Mouse (Mus musculus) neural tube, embryonic 14.5 days (tissue): ENCODE measurements around the gene Itgb2. TPM values are rescaled to one million over a fixed set of nuclear protein-coding genes. Genes with fewer than 3 reads are reported as not detected.

Experiments
- ATAC-seq: fragments of 200-750 bp; cut with Nextera tagmentation; 2 replicates; pipeline ENCODE4 v1.8.0; 2017; ENCODE audit warnings: low read depth, mild to moderate bottlenecking, moderate TSS enrichment, moderate library complexity
- H3K27ac ChIP-seq: fragments of 300-500 bp; sonication (generic); 2 replicates; pipeline ENCODE4 v1.5.1; 2014; ENCODE audit warnings: low read depth, mild to moderate bottlenecking, control low read depth, low read length, moderate library complexity, mixed read lengths
- H3K27me3 ChIP-seq: fragments of 300-500 bp; sonication (generic); 2 replicates; pipeline ENCODE4 v1.6.1; 2014; ENCODE audit warnings: low read length; ENCODE audit not compliant: control insufficient read depth, insufficient read depth
- H3K36me3 ChIP-seq: fragments of 300-500 bp; sonication (generic); 2 replicates; pipeline ENCODE4 v1.6.1; 2014; ENCODE audit warnings: low read length, mixed read lengths; ENCODE audit not compliant: control insufficient read depth, insufficient read depth
- H3K4me1 ChIP-seq: fragments of 300-500 bp; sonication (generic); 2 replicates; pipeline ENCODE4 v1.6.1; 2014; ENCODE audit warnings: low read length; ENCODE audit not compliant: control insufficient read depth, insufficient read depth
- H3K4me2 ChIP-seq: fragments of 300-500 bp; sonication (generic); 2 replicates; pipeline ENCODE4 v1.6.1; 2014; ENCODE audit warnings: mild to moderate bottlenecking, low read depth, low read length, control low read depth
- H3K4me3 ChIP-seq: fragments of 300-500 bp; sonication (generic); 2 replicates; pipeline ENCODE4 v1.5.1; 2014; ENCODE audit warnings: low read depth, low read length, control low read depth, mixed read lengths
- H3K9ac ChIP-seq: fragments of 300-500 bp; sonication (generic); replicated peaks from 2 replicates; pipeline ENCODE4 v1.6.1; 2014; ENCODE audit warnings: low read depth, mild to moderate bottlenecking, control low read depth, low read length, mixed read lengths
- H3K9me3 ChIP-seq: fragments of 300-500 bp; sonication (generic); 2 replicates; pipeline ENCODE4 v1.6.1; 2016; ENCODE audit warnings: low read length; ENCODE audit not compliant: control insufficient read depth
- WGBS: fragments of 180-500 bp; shearing (Covaris S2); extraction: QIAGEN DNeasy Blood & Tissue Kit; methylation state at CpG from one replicate; pipeline ENCODE4 v1.1.7; 2014; 5-methylcytosine and 5-hydroxymethylcytosine counted together
- polyA plus RNA-seq: library from polyadenylated mRNA; unstranded; fragments of >200 nt; fragmentation: Nextera tagmentation; extraction: Ambion mirVana; gene quantifications from 2 replicates; pipeline ENCODE4 v1.2.1, GENCODE M21; 2014

The Itgb2 gene
- polyA plus RNA-seq, 1 experiment from 2014 or later, result 0.44 TPM

DNA sequence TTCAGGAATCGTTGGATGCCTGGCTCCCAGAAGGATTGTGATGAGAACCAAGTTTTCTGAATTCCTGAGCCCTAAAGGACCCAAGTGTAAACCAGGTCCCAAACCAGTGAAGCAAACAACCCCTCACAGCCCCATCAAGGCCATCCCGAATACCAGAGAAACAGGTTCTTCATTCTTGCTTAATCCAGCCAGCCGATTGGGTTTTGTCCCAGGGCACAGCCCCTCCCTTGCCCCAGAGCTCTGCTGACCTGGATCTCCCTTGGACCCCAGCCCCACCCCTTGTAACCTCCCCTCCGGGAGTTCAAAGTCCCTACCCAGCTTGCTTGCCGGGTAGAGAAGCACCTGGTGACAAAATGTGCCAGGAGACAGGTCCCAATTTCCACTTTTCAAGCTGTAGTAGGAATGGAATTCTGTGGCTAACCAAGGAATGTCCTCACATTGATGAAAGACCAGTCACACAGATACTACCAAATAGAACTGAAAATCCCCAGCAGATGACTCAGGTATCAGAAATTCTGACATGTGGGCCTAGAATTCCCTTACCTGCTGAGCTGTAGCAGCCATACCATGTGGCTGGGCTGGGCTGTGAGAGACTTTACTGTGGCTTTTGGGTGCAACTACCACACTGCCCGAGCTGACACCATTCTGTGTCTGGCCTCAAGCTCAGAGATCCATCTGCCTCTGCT lies 40.1 kb downstream of the Itgb2 start:
- no peaks in the 10 kb centered on the region for H3K27me3 ChIP-seq
- H3K4me3 ChIP-seq, result no peak overlapping the region
- H3K9me3 ChIP-seq, result no peaks in the 10 kb centered on the region
- no peak overlapping the region for H3K4me2 ChIP-seq
- H3K27ac ChIP-seq, result no peak overlapping the region
- WGBS, result 52% methylated on average over 6 of the region's 6 CpGs
- no peaks in the 10 kb centered on the region for H3K4me1 ChIP-seq
- H3K9ac ChIP-seq, result no peak overlapping the region
- H3K36me3 ChIP-seq, result no peaks in the 10 kb centered on the region
- ATAC-seq, result no peak

GRCm38 (mm10) chr10:77572225-77572624 lies 42.2 kb downstream of the Itgb2 start:
- Histone ChIP-seq H3K9ac (no peak overlapping the region), H3K27ac (no peak overlapping the region), H3K4me1 (no peaks in the 10 kb centered on the region), H3K4me3 (no peak overlapping the region), H3K27me3 (no peaks in the 10 kb centered on the region), H3K36me3 (no peaks in the 10 kb centered on the region), H3K9me3 (no peaks in the 10 kb centered on the region), H3K4me2 (no peak overlapping the region)
- WGBS, result 42% methylated on average over 3 of the region's 3 CpGs
- no peak for ATAC-seq

GRCm38 (mm10) chr10:77573162-77573561 lies 43.1 kb downstream of the Itgb2 start:
- H3K9me3 ChIP-seq, result no peaks in the 10 kb centered on the region
- H3K27ac ChIP-seq, result no peak overlapping the region
- H3K27me3 ChIP-seq, result no peaks in the 10 kb centered on the region
- 96% methylated on average over 1 of the region's 1 CpGs for WGBS
- H3K4me1 ChIP-seq, result no peaks in the 10 kb centered on the region
- ATAC-seq, result no peak
- H3K9ac ChIP-seq, result no peak overlapping the region
- H3K4me3 ChIP-seq, result no peak overlapping the region
- H3K4me2 ChIP-seq, result no peak overlapping the region
- H3K36me3 ChIP-seq, result no peaks in the 10 kb centered on the region

DNA sequence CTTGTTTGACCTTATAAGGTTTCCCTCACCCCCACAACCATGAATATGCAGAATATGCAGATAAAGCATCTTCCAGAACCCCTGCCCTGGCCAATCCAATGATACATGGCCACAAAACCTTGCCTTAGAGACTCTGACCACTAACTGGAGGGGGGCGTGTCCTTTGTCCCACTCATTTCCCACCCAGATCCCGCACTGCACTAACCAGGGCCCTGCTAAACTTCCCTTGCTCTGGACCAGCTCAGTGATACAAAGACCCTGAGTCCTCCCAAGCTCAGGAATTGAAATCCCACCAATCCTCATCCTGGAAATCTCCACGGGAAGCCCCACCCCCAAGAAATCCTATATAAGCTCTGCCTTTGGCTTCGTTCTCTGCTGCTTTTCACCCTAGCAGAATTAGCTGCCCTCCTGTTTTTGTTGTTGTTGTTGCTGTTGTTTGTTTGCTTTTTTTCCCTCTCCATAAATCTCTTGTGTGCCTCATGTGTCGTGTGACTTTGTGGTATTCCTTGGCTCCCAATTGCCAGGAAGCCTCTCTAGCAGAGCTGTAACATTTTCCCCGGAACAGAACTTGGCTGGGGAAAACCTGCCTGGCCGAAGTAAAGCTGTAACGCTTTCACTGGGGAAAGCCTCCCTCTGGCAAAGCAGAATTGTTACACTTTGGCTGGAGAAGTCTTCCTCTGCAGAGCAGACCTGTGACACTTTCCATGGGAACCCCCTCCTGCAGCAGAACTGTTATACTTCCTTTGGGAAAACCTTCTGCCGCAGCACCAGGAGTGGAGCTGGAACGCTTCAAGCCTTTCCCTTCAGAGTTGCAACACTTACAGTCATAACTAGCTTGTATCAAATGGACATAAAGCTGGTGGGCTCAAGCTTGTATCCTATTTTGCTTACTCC lies 50.2 kb downstream of the Itgb2 start:
- Histone ChIP-seq H3K27ac (no peak overlapping the region), H3K4me3 (no peak overlapping the region), H3K27me3 (no peaks in the 10 kb centered on the region), H3K4me1 (peaks cover 12% of the 10 kb centered on the region; the same call in 1 of the 2 replicates), H3K36me3 (no peaks in the 10 kb centered on the region), H3K9ac (no peak overlapping the region), H3K9me3 (no peaks in the 10 kb centered on the region), H3K4me2 (no peak overlapping the region)
- no peak for ATAC-seq
- 66% methylated on average over 10 of the region's 10 CpGs for WGBS

DNA sequence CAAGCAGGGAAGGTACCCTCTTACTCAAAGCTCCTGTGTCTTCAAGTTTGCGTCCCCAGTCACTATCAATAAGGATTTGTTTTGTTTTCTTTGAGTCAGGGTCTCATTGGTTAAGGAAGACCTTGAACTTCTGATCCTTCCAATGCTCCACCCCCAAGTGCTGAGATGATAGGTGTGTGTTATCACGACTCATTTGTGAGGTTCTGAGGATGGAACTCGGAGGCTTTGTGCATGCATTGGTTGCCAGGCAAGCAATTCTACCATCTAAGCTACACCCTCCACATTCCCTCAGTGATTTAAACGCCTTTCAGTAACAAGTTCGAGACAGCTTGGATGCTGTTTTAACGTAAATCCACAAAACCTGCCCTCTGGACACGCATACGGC lies 51.0 kb downstream of the Itgb2 start:
- H3K9ac ChIP-seq, result peak overlapping the region; percentile 80
- H3K27ac ChIP-seq, result peak overlapping the region; percentile 71
- H3K4me1 ChIP-seq, result peaks cover 12% of the 10 kb centered on the region; the same call in 1 of the 2 replicates
- peak overlapping the region; percentile 85 for H3K4me3 ChIP-seq
- no peaks in the 10 kb centered on the region for H3K9me3 ChIP-seq
- peak overlapping the region; percentile 45 for H3K4me2 ChIP-seq
- no peaks in the 10 kb centered on the region for H3K36me3 ChIP-seq
- peak; percentile 13; the same call in 1 of the 2 replicates for ATAC-seq
- H3K27me3 ChIP-seq, result no peaks in the 10 kb centered on the region
- 7% methylated on average over 8 of the region's 8 CpGs for WGBS

DNA sequence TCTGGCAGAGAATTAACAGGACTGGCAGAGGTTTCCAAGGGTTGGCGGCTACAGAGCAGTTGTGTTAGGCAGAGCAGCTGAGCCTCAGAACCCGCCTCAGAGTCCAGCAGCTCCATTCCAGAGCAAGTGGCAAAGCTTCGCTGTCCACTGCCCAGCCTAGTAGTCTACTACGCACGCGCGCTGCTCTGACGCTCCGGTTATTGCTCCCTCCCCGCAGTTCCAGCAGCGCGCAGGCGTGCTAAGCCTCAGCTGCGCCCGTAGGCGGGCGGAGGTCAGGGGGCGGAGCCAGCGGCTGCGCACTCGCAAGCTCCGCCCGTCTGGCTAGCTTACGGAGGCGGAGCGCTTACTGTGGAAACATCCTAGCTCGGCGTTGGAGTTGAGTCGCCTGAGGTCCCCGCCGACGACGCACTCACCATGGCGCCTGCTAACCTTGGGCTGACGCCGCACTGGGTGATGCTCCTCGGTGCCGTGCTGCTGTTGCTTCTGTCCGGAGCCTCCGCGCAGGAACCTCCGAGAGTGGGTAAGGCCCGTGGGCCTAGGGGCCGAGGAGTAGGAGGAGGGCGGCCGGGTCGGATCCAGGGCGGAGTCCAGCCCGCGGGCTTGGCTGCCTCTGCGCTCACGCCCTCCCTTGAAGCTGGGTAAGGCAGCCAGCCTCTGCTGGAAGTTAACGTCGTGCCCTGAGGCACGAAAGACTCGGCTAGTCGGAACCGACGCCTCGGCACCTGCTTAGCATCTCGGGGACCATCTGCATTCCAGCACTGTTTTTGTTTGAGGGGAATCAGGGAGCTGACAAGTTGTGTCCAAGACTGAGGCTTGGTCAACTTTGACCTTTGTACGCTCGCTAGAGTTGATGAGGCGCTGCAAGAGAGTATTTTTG lies 51.6 kb downstream of the Itgb2 start, which contains the start of gene Pttg1ip:
Gene Pttg1ip (plus strand): TSS at position 313 of the 877 bp plus-strand sequence.
- Histone ChIP-seq H3K9ac (peak within 1 kb of the TSS; percentile 80), H3K4me1 (peaks cover 12% of the 10 kb centered on the region; the same call in 1 of the 2 replicates)
- under 1% methylated on average over 64 of the region's 64 CpGs for WGBS

GRCm38 (mm10) chr10:77582285-77582618 lies 52.2 kb downstream of the Itgb2 start:
- Histone ChIP-seq H3K4me3 (peak overlapping the region; percentile 85), H3K9ac (peak overlapping the region; percentile 80), H3K4me1 (peaks cover 12% of the 10 kb centered on the region; the same call in 1 of the 2 replicates), H3K4me2 (peak overlapping the region; percentile 62), H3K36me3 (no peaks in the 10 kb centered on the region), H3K9me3 (no peaks in the 10 kb centered on the region), H3K27me3 (no peaks in the 10 kb centered on the region), H3K27ac (no peak overlapping the region)
- WGBS, result 13% methylated on average over 8 of the region's 8 CpGs
- no peak for ATAC-seq

More for the DNA sequence above, 51.6 kb downstream of the Itgb2 start, which contains the start of gene Pttg1ip:
- no peaks in the 10 kb centered on the region for H3K9me3 ChIP-seq
- peak within 1 kb of the TSS; percentile 71 for H3K27ac ChIP-seq
- peak within 1 kb of the TSS; percentile 62 for H3K4me2 ChIP-seq
- peak; percentile 96 for ATAC-seq
- no peaks in the 10 kb centered on the region for H3K36me3 ChIP-seq
- H3K27me3 ChIP-seq, result no peaks in the 10 kb centered on the region
- H3K4me3 ChIP-seq, result peak within 1 kb of the TSS; percentile 85

- Histone ChIP-seq H3K9ac (no peak overlapping the region), H3K27ac (no peak overlapping the region), H3K4me3 (no peak overlapping the region), H3K27me3 (no peaks in the 10 kb centered on the region), H3K4me2 (no peak overlapping the region), H3K36me3 (peaks cover 3% of the 10 kb centered on the region; the same call in 1 of the 2 replicates), H3K9me3 (no peaks in the 10 kb centered on the region), H3K4me1 (peaks cover 12% of the 10 kb centered on the region; the same call in 1 of the 2 replicates)
- no peak for ATAC-seq
- 80% methylated on average over 10 of the region's 10 CpGs for WGBS
Measured at GRCm38 (mm10) chr10:77583795-77584422, 53.9 kb downstream of the Itgb2 start.
